Mouse (Mus musculus) right cerebral cortex, postnatal 14 days (tissue): ENCODE results near the gene Cdadc1.

Experiments
- DNase-seq: peaks from one replicate; pipeline ENCODE4 v3.0.0; 2022

Cdadc1 gene

GRCm38 (mm10) chr14:59612920-59613625 lies 15.3 kb upstream of the Cdadc1 start:
- DNase-seq = peak; percentile 86

GRCm38 (mm10) chr14:59607021-59607420 lies 9.3 kb upstream of the Cdadc1 start:
- DNase-seq = no peak

- peak; percentile 72 for DNase-seq
Observed at GRCm38 (mm10) chr14:59605671-59606353, 8.1 kb upstream of the Cdadc1 start.

GRCm38 (mm10) chr14:59604002-59604645 lies 6.4 kb upstream of the Cdadc1 start:
- DNase-seq = peak; percentile 13

- no peak for DNase-seq
Observed at GRCm38 (mm10) chr14:59598260-59598627, 485 bp upstream of the Cdadc1 start.

GRCm38 (mm10) chr14:59594988-59595387 lies 2.8 kb downstream of the Cdadc1 start:
- no peak for DNase-seq

GRCm38 (mm10) chr14:59592593-59592992 lies 5.2 kb downstream of the Cdadc1 start:
- DNase-seq = no peak

GRCm38 (mm10) chr14:59591901-59592300 lies 5.9 kb downstream of the Cdadc1 start:
- DNase-seq = no peak

- DNase-seq = peak; percentile 26
Observed at GRCm38 (mm10) chr14:59590614-59591013, 7.1 kb downstream of the Cdadc1 start.

- no peak for DNase-seq
Observed at GRCm38 (mm10) chr14:59576385-59576784, 21.4 kb downstream of the Cdadc1 start.

- no peak for DNase-seq
Observed at GRCm38 (mm10) chr14:59566756-59567155, 31.0 kb downstream of the Cdadc1 start.

GRCm38 (mm10) chr14:59557886-59558285 lies 39.9 kb downstream of the Cdadc1 start:
- no peak for DNase-seq

- no peak for DNase-seq
Observed at GRCm38 (mm10) chr14:59557071-59557470, 40.7 kb downstream of the Cdadc1 start.

- DNase-seq = peak; percentile 74
Observed at GRCm38 (mm10) chr14:59555928-59556531, 41.7 kb downstream of the Cdadc1 start.

GRCm38 (mm10) chr14:59555018-59555417 lies 42.7 kb downstream of the Cdadc1 start:
- no peak for DNase-seq

- no peak for DNase-seq
Observed at GRCm38 (mm10) chr14:59554025-59554424, 43.7 kb downstream of the Cdadc1 start.

- no peak for DNase-seq
Observed at GRCm38 (mm10) chr14:59551956-59552355, 45.8 kb downstream of the Cdadc1 start.

- no peak for DNase-seq
Observed at GRCm38 (mm10) chr14:59550841-59551240, 46.9 kb downstream of the Cdadc1 start.

- no peak for DNase-seq
Observed at GRCm38 (mm10) chr14:59549106-59549505, 48.7 kb downstream of the Cdadc1 start.

GRCm38 (mm10) chr14:59548532-59548931 lies 49.2 kb downstream of the Cdadc1 start:
- no peak for DNase-seq

- DNase-seq = no peak
Observed at GRCm38 (mm10) chr14:59547530-59547929, 50.2 kb downstream of the Cdadc1 start.

- no peak for DNase-seq
Observed at GRCm38 (mm10) chr14:59546162-59546880, 51.4 kb downstream of the Cdadc1 start.

- DNase-seq = no peak
Observed at GRCm38 (mm10) chr14:59543956-59544355, 53.8 kb downstream of the Cdadc1 start.
